Mouse (Mus musculus) MEL (cell line): ENCODE data around the gene Tecta. TPM values are rescaled to one million over a fixed set of nuclear protein-coding genes. Genes with fewer than 3 reads are reported as not detected.

Experiments
- DNase-seq: peaks from one replicate; pipeline ENCODE4 v3.0.0; 2011; ENCODE audit warnings: low read depth, low spot score
- H3K27ac ChIP-seq: 2 replicates; pipeline ENCODE4 v1.5.1; 2012; ENCODE audit warnings: low read depth, mild to moderate bottlenecking, control low read depth, low read length, moderate library complexity; ENCODE audit not compliant: control insufficient read depth
- H3K27me3 ChIP-seq, 2 experiments: fragments of 150-350 bp in 1 of 2; sonication (generic) in 1 of 2; 2 replicates each; pipeline ENCODE4 v1.6.1; 2012; ENCODE audit warnings: low read length in 2 of 2, mild to moderate bottlenecking in 2 of 2, improper control_type of control experiment in 1 of 2, moderate library complexity in 1 of 2; ENCODE audit not compliant: insufficient read depth in 2 of 2, control insufficient read depth in 1 of 2
- H3K36me3 ChIP-seq, 2 experiments: 2 replicates each; pipeline ENCODE4 v1.6.1; 2012 to 2014; ENCODE audit warnings: low read length in 2 of 2, improper control_type of control experiment in 1 of 2, inconsistent platforms in 1 of 2, mild to moderate bottlenecking in 1 of 2; ENCODE audit not compliant: insufficient read depth in 2 of 2, control insufficient read depth in 1 of 2
- H3K4me1 ChIP-seq, 2 experiments: fragments of 150-350 bp in 1 of 2; sonication (generic) in 1 of 2; 2 replicates each; pipeline ENCODE4 v1.6.1; 2012; ENCODE audit warnings: low read length in 2 of 2, improper control_type of control experiment in 1 of 2, mild to moderate bottlenecking in 1 of 2; ENCODE audit not compliant: insufficient read depth in 2 of 2, control insufficient read depth in 1 of 2
- H3K4me3 ChIP-seq, 2 experiments: fragments of 150-350 bp in 1 of 2; sonication (generic) in 1 of 2; 2 replicates each; pipeline ENCODE4 v1.5.1; 2012; ENCODE audit warnings: low read depth in 2 of 2, low read length in 2 of 2, mild to moderate bottlenecking in 2 of 2, moderate library complexity in 2 of 2, control low read depth in 1 of 2, improper control_type of control experiment in 1 of 2; ENCODE audit not compliant: control insufficient read depth in 1 of 2, insufficient read depth in 1 of 2
- H3K79me2 ChIP-seq: 2 replicates; pipeline ENCODE4 v1.6.1; 2012; ENCODE audit warnings: mild to moderate bottlenecking, low read length, moderate library complexity; ENCODE audit not compliant: control insufficient read depth, poor library complexity, insufficient read depth
- H3K9ac ChIP-seq: 2 replicates; pipeline ENCODE4 v1.6.1; 2012; ENCODE audit warnings: low read depth, mild to moderate bottlenecking, control low read depth, low read length, moderate library complexity; ENCODE audit not compliant: control insufficient read depth, poor library complexity, severe bottlenecking
- H3K9me3 ChIP-seq: fragments of 150-350 bp; sonication (generic); replicated peaks from 2 replicates; pipeline ENCODE4 v1.6.1; 2012; ENCODE audit warnings: mild to moderate bottlenecking, low read length, improper control_type of control experiment, moderate library complexity; ENCODE audit not compliant: insufficient read depth
- BHLHE40 ChIP-seq: IDR thresholded peaks from 2 replicates; pipeline ENCODE4 v1.6.1; 2012; ENCODE audit warnings: low read depth, mild to moderate bottlenecking, inconsistent platforms, low read length, improper control_type of control experiment, borderline replicate concordance
- EP300 ChIP-seq, 2 experiments: IDR thresholded peaks; 2 replicates each; pipeline ENCODE4 v1.6.1; 2011; ENCODE audit warnings: improper control_type of control experiment in 2 of 2, low read length in 2 of 2, low read depth in 1 of 2, mild to moderate bottlenecking in 1 of 2
- ETS1 ChIP-seq: IDR thresholded peaks from 2 replicates; pipeline ENCODE4 v1.6.1; 2012; ENCODE audit warnings: low read depth, mild to moderate bottlenecking, inconsistent platforms, low read length, improper control_type of control experiment, moderate library complexity
- GABPA ChIP-seq: IDR thresholded peaks from 2 replicates; pipeline ENCODE4 v1.6.1; 2012; ENCODE audit warnings: low read depth, mild to moderate bottlenecking, inconsistent platforms, low read length, improper control_type of control experiment, moderate library complexity
- GATA1 ChIP-seq: IDR thresholded peaks from 2 replicates; pipeline ENCODE4 v1.6.1; 2011; ENCODE audit warnings: low read depth, low read length, improper control_type of control experiment
- HCFC1 ChIP-seq: IDR thresholded peaks from 2 replicates; pipeline ENCODE4 v1.6.1; 2012; ENCODE audit warnings: low read depth, mild to moderate bottlenecking, inconsistent platforms, low read length, improper control_type of control experiment, moderate library complexity
- JUND ChIP-seq: IDR thresholded peaks from 2 replicates; pipeline ENCODE4 v1.6.1; 2011; ENCODE audit warnings: low read depth, mild to moderate bottlenecking, improper control_type of control experiment, low read length
- KAT2A ChIP-seq: conservative IDR thresholded peaks from 2 replicates; pipeline ENCODE4 v1.6.1; 2012; ENCODE audit warnings: low read depth, low read length, improper control_type of control experiment, inconsistent platforms
- MAFK ChIP-seq: IDR thresholded peaks from 2 replicates; pipeline ENCODE4 v1.6.1; 2011; ENCODE audit warnings: low read depth, mild to moderate bottlenecking, low read length, improper control_type of control experiment, borderline replicate concordance
- MAX ChIP-seq: IDR thresholded peaks from 2 replicates; pipeline ENCODE4 v1.6.1; 2011; ENCODE audit warnings: low read length, improper control_type of control experiment
- MAZ ChIP-seq: IDR thresholded peaks from 2 replicates; pipeline ENCODE4 v1.6.1; 2012; ENCODE audit warnings: low read depth, mild to moderate bottlenecking, inconsistent platforms, low read length, improper control_type of control experiment
- MEF2A ChIP-seq: IDR thresholded peaks from 2 replicates; pipeline ENCODE4 v1.6.1; 2014; ENCODE audit warnings: low read depth, mild to moderate bottlenecking, inconsistent platforms, low read length, improper control_type of control experiment; ENCODE audit not compliant: poor library complexity, insufficient replicate concordance, severe bottlenecking; ENCODE audit errors: extremely low read depth
- MXI1 ChIP-seq: IDR thresholded peaks from 2 replicates; pipeline ENCODE4 v1.6.1; 2011; ENCODE audit warnings: mild to moderate bottlenecking, low read depth, low read length, improper control_type of control experiment
- MYB ChIP-seq: IDR thresholded peaks from 2 replicates; pipeline ENCODE4 v1.6.1; 2011; ENCODE audit warnings: mild to moderate bottlenecking, low read depth, low read length, improper control_type of control experiment
- MYC ChIP-seq: IDR thresholded peaks from 2 replicates; pipeline ENCODE4 v1.6.1; 2011; ENCODE audit warnings: low read depth, mild to moderate bottlenecking, low read length, improper control_type of control experiment, moderate library complexity
- NRF1 ChIP-seq: IDR thresholded peaks from 2 replicates; pipeline ENCODE4 v1.6.1; 2014; ENCODE audit warnings: low read depth, mild to moderate bottlenecking, inconsistent platforms, low read length, improper control_type of control experiment, moderate library complexity; ENCODE audit not compliant: poor library complexity, insufficient read depth, severe bottlenecking
- POLR2A ChIP-seq, 2 experiments: IDR thresholded peaks; 2 replicates each; pipeline ENCODE4 v1.6.1; 2011 to 2012; ENCODE audit warnings: low read length in 2 of 2, mild to moderate bottlenecking in 2 of 2, control low read depth in 1 of 2, improper control_type of control experiment in 1 of 2, low read depth in 1 of 2, moderate library complexity in 1 of 2; ENCODE audit not compliant: control insufficient read depth in 1 of 2, insufficient read depth in 1 of 2, poor library complexity in 1 of 2
- SMC3 ChIP-seq: IDR thresholded peaks from 2 replicates; pipeline ENCODE4 v1.6.1; 2011; ENCODE audit warnings: low read depth, low read length, improper control_type of control experiment
- TCF12 ChIP-seq: IDR thresholded peaks from 2 replicates; pipeline ENCODE4 v1.6.1; 2014; ENCODE audit warnings: low read depth, mild to moderate bottlenecking, inconsistent platforms, low read length, improper control_type of control experiment, moderate library complexity
- UBTF ChIP-seq: IDR thresholded peaks from 2 replicates; pipeline ENCODE4 v1.6.1; 2012; ENCODE audit warnings: low read depth, mild to moderate bottlenecking, inconsistent platforms, low read length, improper control_type of control experiment, moderate library complexity, borderline replicate concordance; ENCODE audit not compliant: insufficient read depth
- polyA plus RNA-seq, 2 experiments: library from polyadenylated mRNA; stranded (reverse) in 1 of 2; unstranded in 1 of 2; fragments of >175 nt in 1 of 2; fragments of >200 nt in 1 of 2; gene quantifications; 2 replicates each; pipeline versions ENCODE4 v1.2.1 to v1.2.4; 2012; ENCODE audit warnings: low replicate concordance in 2 of 2, low read depth in 1 of 2; ENCODE audit not compliant: insufficient read length in 2 of 2, insufficient read depth in 1 of 2, missing spikeins in 1 of 2
- total RNA-seq: library from RNA; depleted of rRNA; stranded (reverse); fragments of 300-350 nt; gene quantifications from 2 replicates; pipeline ENCODE4 v1.2.3, GENCODE M21; 2012

The Tecta gene
- total and polyA plus RNA-seq, 3 experiments: not detected

DNA sequence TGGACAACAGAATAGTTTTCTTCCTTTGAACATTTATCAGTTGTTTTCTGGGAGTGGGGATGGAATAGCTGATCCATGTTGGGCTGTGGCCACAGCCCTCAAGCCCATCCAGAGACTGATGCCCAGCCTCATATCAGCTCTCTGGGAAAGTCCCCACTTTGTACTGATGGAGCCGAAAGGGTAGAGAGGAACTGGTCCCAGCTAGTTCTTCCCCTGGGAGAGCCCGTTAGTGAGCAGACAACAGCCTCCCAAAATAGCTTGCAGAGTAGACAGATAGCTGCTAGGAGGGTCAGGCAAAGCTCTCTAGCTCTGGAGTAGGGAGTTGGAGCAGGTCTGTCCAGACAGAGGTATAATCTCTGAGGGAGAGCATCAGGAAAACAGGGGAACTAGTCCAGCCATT is 3.6 kb downstream of the Tecta start:
- no peaks in the 10 kb centered on the region for H3K9me3 ChIP-seq
- H3K9ac ChIP-seq: no peak overlapping the region
- H3K27ac ChIP-seq: no peak overlapping the region
- TF ChIP-seq MYB (no peak), POLR2A (IDR thresholded peaks at IDR 0.05; ENCODE audit: control insufficient read depth in 1 of 2, insufficient read depth in 1 of 2, low read depth in 1 of 2, low read length in 2 of 2, poor library complexity in 1 of 2) (no peak), BHLHE40 (no peak), TCF12 (no peak), MAZ (no peak), EP300 (IDR thresholded peaks at IDR 0.05; ENCODE audit: low read depth in 1 of 2, low read length in 2 of 2) (no peak), NRF1 (no peak), JUND (no peak), KAT2A (no peak), MEF2A (no peak), UBTF (no peak), GATA1 (no peak), MAX (no peak), ETS1 (no peak), MYC (no peak), SMC3 (no peak), MXI1 (no peak), GABPA (no peak), MAFK (no peak)
- no peaks in the 10 kb centered on the region for H3K79me2 ChIP-seq
- H3K4me1 ChIP-seq: peaks cover 0 to 4% of the 10 kb centered on the region in 2 experiments; a peak in 1 of 4 replicates
- H3K36me3 ChIP-seq: no peaks in the 10 kb centered on the region
- H3K27me3 ChIP-seq: 0 out of 4 replicates have a peak, but pooled peaks cover 0 to 1% of the 10 kb centered on the region in 2 experiments
- no peak overlapping the region for H3K4me3 ChIP-seq
- no peak for DNase-seq

GRCm38 (mm10) chr9:42394903-42395302 is 4.8 kb downstream of the Tecta start:
- H3K79me2 ChIP-seq: no peaks in the 10 kb centered on the region
- H3K27ac ChIP-seq: no peak overlapping the region
- no peak for TF ChIP-seq KAT2A
- TF ChIP-seq HCFC1: no peak
- H3K4me1 ChIP-seq: peaks cover 0 to 4% of the 10 kb centered on the region in 2 experiments; a peak in 1 of 4 replicates
- H3K4me3 ChIP-seq: no peak overlapping the region
- no peak overlapping the region for H3K9ac ChIP-seq
- no peak for DNase-seq
- 0 out of 4 replicates have a peak, but pooled peaks cover 0 to 1% of the 10 kb centered on the region in 2 experiments for H3K27me3 ChIP-seq
- no peaks in the 10 kb centered on the region for H3K36me3 ChIP-seq
- H3K9me3 ChIP-seq: no peaks in the 10 kb centered on the region
